Mouse (Mus musculus) C2C12 (cell line): ENCODE results near the gene Ptpru.

Source experiments
- CTCF ChIP-seq: IDR thresholded peaks from one replicate; pipeline ENCODE4 v1.5.1; 2011; ENCODE audit not compliant: control insufficient read depth, insufficient read depth, insufficient read length
- FOSL1 ChIP-seq: IDR thresholded peaks from one replicate; pipeline ENCODE4 v1.8.0; 2011; ENCODE audit warnings: mild to moderate bottlenecking, low read length; ENCODE audit not compliant: poor library complexity, insufficient read depth, severe bottlenecking
- MYOD1 ChIP-seq: IDR thresholded peaks from one replicate; pipeline ENCODE4 v1.6.1; 2011; ENCODE audit warnings: low read depth; ENCODE audit not compliant: control insufficient read depth, insufficient read length
- USF1 ChIP-seq: IDR thresholded peaks from one replicate; pipeline ENCODE4 v1.6.1; 2011; ENCODE audit warnings: low read depth, mild to moderate bottlenecking, control low read depth, moderate library complexity

GRCm38 (mm10) chr4:131763479-131763878, 74.6 kb downstream of the Ptpru start:
- no peak for TF ChIP-seq FOSL1
- TF ChIP-seq CTCF, result no peak
- no peak for TF ChIP-seq MYOD1
- TF ChIP-seq USF1, result no peak
